Mouse (Mus musculus): Measurements from ENCODE around the gene Olfr720. TPM values are rescaled to one million over a fixed set of nuclear protein-coding genes. Genes with fewer than 3 reads are reported as not detected.

Olfr720 gene
- not detected for polyA plus RNA-seq (2014; fragmentation: Illumina TruSeq; extraction: RNeasy Lipid Tissue Mini Kit (QIAGEN cat#74804); ENCODE audit: low read depth, low replicate concordance)

GRCm38 (mm10) chr14:14186738-14187137 is at the start of gene Olfr720:
Gene Olfr720 (minus strand): TSS chr14:14186838.

Other genes with a start within 250 kb of the Olfr720 start
- gene Atxn7, start 225.4 kb downstream of the Olfr720 start, polyA plus RNA-seq (2014; fragmentation: Illumina TruSeq; extraction: RNeasy Lipid Tissue Mini Kit (QIAGEN cat#74804); ENCODE audit: low read depth, low replicate concordance) = 20.2 TPM
- gene Thoc7, start 225.0 kb downstream of the Olfr720 start, polyA plus RNA-seq (2014; fragmentation: Illumina TruSeq; extraction: RNeasy Lipid Tissue Mini Kit (QIAGEN cat#74804); ENCODE audit: low read depth, low replicate concordance) = 448 TPM
- 184 TPM for gene Psmd6, start 65.9 kb downstream of the Olfr720 start, polyA plus RNA-seq (2014; fragmentation: Illumina TruSeq; extraction: RNeasy Lipid Tissue Mini Kit (QIAGEN cat#74804); ENCODE audit: low read depth, low replicate concordance)
- not detected for gene Olfr31, start 136.0 kb upstream of the Olfr720 start, polyA plus RNA-seq (2014; fragmentation: Illumina TruSeq; extraction: RNeasy Lipid Tissue Mini Kit (QIAGEN cat#74804); ENCODE audit: low read depth, low replicate concordance)
- gene Il3ra, start 159.4 kb upstream of the Olfr720 start, polyA plus RNA-seq (2014; fragmentation: Illumina TruSeq; extraction: RNeasy Lipid Tissue Mini Kit (QIAGEN cat#74804); ENCODE audit: low read depth, low replicate concordance) = not detected
- gene Olfr721-ps1, start 214.5 kb upstream of the Olfr720 start, polyA plus RNA-seq (2014; fragmentation: Illumina TruSeq; extraction: RNeasy Lipid Tissue Mini Kit (QIAGEN cat#74804); ENCODE audit: low read depth, low replicate concordance) = not detected

Measured in kidney, adult 10 weeks (tissue).